Mouse (Mus musculus): ENCODE measurements around the gene Hspa12a.

The Hspa12a gene

GRCm38 (mm10) chr19:58822454-58823200, 120.8 kb downstream of the Hspa12a start:
- peak; percentile 77 for DNase-seq (ENCODE audit: low spot score)

DNA sequence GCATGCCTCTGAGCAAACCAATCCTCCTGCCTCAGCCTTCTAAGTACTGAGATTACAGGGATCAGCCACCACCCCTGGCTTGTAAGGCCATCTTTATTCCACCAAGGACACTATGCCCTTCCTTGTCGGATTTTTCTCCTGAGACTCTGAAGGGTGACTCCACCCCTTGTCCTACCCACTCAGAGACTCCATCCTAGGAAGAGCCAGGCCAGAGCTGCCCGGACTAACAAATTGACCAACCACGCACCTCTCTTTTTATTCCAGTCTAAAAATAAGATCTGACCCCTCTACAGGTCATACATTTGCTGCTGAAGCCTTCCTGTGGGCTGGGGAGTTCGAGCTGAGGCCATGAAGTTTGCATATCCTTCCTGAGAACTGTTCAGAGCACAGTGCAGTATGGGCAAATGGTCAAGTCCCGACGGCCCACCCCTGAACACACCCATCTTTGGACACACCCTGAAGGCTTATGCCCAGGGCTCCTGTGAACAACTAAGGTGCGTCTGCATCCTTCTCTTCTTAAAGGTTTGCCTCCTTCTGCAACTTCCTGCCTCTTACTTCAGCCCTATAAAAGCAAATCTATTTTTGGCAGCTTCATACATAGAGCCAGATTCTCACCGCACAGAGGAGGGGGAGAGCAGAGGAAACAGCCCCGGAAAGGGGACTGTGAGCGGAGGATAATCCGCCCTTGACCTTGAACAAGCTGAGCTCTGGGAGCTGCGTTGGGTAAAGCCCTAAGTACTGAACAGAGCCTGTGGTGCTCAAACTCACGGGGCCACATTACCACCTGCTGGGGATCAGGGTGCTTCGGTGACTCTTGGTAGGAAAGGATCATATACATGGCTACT, 124.7 kb downstream of the Hspa12a start:
- no peak for DNase-seq (ENCODE audit: low spot score)

DNA sequence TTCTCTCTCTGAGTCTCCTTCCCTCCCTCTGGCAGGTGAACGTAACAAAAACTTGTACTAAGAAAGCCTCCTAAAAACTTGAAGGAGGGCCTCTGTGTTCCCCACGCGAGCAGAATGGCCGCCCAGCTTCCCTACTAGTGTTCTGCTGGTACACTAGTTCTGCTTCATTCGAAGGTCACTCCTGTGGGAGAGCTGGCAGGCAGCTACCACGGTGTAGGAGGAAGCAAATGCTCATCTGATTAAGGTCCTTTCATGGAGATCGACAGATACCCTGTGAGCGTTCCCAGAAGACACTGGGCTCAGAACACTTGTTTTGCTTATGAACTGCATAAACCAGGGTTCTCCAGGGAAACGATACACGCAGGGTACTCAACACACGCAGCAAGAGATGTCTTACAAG, 126.1 kb downstream of the Hspa12a start:
- no peak for DNase-seq (ENCODE audit: low spot score)

DNA sequence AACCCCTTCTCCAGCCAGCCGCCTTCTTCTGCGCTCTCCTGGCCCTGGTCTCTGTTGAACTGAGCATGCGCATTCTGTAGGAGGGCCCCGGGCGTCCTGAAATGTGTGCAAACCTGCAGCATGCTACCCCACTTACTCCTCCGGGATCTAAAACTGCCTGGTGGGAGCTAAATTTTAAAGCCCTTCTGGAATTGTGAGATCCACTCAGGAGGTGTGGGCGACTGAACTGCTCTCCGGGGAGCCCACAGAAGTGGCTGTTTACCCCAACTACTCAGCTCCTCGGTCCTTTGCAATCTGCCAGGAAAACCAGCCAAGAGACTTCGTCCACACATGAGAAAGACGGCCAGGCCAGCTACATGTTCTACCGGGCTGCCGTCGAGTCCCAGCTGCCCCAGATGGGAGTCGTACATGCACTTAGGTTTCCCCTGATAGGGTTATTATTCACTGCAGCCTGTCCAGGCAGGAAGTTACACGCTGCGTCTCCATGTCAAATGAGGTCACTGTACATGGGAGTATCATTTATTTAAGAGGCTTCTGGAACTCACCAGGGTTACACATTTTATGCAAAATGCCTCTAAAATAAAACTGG, 126.9 kb downstream of the Hspa12a start:
- peak; percentile 55 for DNase-seq (ENCODE audit: low spot score)

DNA sequence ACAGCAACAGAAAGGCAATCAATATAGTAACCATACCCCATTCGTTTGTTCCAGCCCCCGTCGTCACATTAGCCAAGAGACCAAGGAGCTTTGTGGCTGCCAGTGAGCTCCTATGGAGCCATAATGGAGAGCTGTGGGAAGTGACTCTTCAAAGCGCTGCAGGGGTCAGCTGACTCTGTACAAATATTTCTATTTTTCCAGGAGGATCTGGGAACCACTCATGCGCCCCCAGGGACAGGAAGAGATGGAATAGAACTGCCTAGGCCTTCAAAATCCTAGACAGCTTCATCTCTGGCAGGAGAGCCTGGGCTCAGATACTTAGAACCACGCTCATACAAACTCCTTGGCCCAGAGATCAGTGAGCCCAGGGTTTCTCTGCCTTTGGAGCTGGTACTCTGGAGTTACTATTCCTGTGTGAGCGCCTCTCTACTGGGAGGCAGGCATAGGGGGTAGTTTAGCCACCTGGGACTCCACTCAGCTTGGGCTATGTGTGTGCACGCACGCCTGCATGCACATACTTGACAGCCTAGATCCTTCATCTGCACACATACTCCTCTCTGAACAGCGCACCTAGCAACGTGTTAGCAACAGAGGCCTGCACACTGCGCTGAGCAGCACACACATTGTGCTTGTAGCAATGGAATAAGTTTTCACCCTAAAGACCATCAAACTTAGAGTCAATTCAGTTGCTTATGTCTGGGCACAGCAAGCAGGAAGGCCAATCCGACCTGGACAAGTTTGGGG, 128.1 kb downstream of the Hspa12a start:
- no peak for DNase-seq (ENCODE audit: low spot score)

DNA sequence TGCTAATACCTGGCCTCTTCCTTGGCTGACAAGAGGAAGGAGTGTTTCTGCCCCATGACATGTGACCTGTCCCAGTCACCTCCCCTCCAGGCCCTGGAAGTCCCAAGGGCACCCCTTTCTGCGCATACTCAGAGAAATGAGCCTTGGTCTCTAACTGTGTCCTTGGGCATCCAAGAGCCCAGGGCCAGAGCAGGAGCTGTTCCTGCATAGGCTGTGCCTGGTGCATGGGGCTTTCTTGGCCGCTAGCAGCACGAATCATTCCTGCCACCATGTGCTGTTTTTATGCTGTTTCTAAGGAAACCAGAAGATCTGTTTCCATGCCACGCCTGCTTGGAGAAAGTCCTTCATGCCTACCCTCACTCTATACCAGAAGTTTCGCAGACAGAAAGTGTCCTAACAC, 132.9 kb downstream of the Hspa12a start:
- no peak for DNase-seq (ENCODE audit: low spot score)

GRCm38 (mm10) chr19:58808864-58809263, 134.6 kb downstream of the Hspa12a start:
- DNase-seq (ENCODE audit: low spot score) = no peak

DNA sequence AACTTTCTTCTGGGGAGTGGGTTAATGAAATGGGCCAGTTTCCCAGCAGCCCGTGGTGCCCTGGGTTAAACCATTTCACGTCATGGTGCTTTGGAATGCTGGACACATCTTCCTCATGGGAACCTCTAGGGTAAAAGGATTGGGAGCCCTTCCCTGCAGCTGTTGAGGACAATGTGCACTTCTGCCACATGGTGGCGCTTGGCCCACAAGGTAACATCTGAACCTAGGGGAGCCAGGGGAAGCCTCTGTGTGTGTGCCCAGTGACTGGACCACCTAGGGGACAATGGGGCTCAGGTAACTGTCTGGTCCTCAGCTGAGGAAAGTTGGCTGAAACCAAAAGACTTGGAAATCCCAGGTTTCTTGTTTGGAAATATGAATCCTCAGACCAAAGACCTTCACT, 137.1 kb downstream of the Hspa12a start:
- no peak for DNase-seq (ENCODE audit: low spot score)

DNA sequence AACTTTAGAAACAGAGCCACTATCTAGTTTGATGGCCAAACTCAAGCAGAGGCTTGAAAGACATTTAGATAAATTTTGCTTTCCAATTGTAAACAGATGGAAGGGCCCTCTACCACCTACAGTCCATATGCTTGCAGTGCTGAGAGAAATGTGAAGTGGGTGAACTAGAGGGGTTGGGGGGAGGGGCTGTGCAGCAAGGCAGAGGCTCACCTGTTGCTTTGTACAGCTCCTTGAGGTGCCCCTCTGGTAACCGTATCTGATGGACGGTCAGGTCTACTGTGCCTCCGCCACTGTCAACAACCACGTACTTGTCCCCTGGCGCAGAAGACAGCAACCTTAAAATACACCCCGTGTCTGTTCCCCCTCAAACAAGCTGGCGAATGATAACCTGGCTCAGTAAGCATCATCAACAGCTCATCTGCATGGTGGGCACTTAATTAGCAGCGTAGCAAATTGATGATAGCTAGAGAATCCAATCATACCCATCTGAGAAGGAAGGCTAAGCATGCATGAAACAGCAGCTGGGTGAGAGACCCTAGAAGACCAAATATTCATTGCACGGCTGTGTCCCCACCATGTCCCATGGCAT, 138.2 kb downstream of the Hspa12a start:
- DNase-seq (ENCODE audit: low spot score) = no peak

DNA sequence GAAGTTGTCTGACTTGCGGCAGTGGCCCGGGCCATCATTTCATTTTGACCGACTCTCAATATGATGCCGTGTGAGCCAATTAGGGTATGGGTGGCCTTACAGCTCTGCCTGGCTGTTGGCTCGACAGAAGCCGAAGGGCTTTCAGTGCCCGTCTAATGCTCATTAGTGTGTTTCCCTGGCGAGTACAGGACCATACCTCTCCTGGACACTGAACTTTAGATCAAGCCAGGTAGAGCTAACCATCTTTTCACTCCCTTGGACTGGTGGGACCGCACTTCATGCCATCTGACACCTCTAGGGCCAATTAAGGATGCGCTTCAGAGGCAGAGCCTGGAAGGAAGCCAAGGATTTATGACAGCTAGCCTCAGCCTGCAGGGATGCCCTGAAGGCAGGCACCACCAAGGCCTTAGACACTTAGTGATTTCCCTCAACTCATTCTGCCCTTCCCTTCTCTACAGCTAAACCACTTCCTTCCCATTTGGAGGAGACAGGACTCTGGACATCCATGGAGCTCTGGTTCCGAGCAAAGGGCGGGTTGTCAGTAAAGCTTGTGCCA, 148.3 kb downstream of the Hspa12a start:
- no peak for DNase-seq (ENCODE audit: low spot score)

GRCm38 (mm10) chr19:58794284-58794683, 149.2 kb downstream of the Hspa12a start, which contains the start of gene 1700019N19Rik:
Gene 1700019N19Rik (minus strand): TSS chr19:58794461.
- no peak for DNase-seq (ENCODE audit: low spot score)

DNA sequence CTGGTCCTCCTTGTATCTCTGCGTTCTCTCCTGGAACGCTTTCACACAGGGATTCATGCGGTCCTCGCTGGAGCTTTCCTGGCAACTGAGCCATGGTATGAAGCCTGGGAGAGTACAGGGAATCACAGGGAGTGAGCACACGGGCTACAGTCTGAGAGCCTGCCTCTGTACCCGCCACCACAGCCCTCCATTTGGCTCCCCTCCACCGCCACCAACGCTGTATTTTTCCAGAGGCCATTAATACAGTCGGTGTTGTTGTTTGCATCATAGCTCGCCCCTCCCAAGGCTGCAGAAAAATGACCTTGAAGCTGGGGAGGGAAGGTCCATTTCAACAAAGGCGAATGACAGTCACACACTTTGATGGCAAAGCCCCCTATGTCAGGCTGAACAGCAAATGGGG, 154.3 kb downstream of the Hspa12a start:
- no peak for DNase-seq (ENCODE audit: low spot score)

DNA sequence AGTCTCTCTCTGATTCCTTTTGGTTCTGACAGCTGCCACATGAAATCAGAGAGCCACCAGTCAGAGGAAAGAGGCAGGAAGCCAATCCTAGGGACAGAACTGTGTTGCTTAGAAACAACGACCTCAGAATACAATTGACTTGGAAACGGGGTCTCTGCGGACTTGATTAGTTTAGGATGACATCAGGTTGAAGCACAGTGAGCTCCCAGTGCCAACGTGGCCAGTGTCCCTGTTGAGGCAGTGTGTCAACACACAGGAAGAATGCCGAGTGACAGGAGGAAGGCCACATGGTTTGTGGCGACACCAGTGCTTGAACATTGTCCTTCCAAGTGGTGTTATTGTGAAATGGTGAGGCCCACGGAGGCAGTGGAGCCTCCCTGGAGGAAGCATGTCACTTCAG, 159.5 kb downstream of the Hspa12a start:
- no peak for DNase-seq (ENCODE audit: low spot score)

DNA sequence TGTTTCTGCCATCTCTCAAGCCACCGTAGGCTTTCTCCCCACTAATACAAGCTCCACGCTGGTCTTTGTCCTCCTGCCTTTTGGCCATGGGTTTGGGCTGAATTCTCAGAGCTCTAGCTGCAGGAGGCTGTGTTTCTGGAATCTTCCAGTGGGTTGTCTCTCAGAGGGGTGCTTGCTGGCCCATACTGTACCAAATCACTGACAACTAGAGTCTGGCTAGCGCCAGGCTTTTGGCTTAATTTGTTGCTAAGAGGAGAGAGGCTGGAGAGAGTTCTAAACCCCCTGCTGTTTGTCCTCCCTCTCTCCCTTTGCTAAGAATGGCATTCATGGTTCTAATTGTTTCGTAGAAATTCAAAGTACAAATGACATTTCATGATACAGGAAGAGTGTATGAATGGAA, 161.9 kb downstream of the Hspa12a start:
- no peak for DNase-seq (ENCODE audit: low spot score)

- DNase-seq (ENCODE audit: low spot score) = no peak
Measured at GRCm38 (mm10) chr19:58776461-58776860, 167.0 kb downstream of the Hspa12a start.

- DNase-seq (ENCODE audit: low spot score) = no peak
Measured at GRCm38 (mm10) chr19:58767329-58767728, 176.1 kb downstream of the Hspa12a start.

DNA sequence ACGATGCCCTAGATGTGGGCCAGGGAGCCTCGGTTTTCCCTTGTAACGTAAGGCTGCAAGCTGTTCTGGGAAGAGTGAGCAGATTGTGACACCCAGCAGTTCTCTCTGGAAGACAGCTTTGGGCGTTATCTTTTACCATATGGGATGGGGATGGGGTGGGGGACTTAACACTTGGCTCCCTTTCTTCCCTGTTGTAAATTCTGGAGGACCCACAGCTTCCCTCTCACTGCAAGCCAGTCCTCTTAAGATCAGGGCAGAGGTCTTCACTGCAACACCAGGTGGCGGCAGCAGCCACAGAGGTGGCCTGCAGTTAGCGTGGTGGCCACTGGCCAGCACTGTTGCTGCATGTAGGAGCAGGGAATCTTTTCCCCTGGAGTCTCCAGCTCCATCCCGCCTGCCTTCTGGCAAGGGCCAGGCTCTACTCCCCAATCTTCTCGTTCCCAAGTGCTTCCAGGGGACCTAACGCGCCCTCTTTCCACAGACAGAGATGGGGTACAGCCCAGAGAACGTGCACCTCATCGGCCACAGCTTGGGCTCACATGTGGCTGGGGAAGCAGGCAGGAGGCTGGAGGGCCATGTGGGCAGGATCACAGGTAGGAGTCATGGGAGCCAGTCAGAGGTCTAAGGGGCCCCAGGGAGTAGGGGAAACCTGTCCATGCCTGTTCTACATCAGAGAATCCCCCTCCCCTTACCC, 180.5 kb downstream of the Hspa12a start:
- DNase-seq (ENCODE audit: low spot score) = peak; percentile 46

DNA sequence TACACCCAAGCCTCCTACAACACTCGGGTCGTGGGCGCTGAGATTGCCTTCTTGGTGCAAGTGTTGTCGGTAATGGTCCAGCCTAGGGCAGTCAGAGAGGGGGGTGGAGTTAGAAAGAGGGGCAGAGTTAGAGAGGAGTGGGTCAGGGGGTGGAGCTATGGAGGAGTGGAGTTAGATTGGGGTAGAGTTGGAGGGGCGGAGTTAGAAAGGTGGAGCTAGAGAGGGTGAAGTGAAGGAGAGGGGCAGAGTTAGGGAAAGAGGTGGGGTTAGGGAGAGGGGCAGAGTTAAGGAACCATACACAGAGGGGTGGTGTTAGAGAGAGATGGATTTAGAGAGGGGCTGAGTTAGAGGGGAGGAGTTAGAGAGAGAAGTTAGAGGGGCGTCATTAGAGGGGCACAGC, 181.1 kb downstream of the Hspa12a start:
- DNase-seq (ENCODE audit: low spot score) = no peak

GRCm38 (mm10) chr19:58759423-58759822, 184.0 kb downstream of the Hspa12a start, which contains the start of gene Pnliprp2:
Gene Pnliprp2 (plus strand): TSS chr19:58759719.
- no peak for DNase-seq (ENCODE audit: low spot score)

DNA sequence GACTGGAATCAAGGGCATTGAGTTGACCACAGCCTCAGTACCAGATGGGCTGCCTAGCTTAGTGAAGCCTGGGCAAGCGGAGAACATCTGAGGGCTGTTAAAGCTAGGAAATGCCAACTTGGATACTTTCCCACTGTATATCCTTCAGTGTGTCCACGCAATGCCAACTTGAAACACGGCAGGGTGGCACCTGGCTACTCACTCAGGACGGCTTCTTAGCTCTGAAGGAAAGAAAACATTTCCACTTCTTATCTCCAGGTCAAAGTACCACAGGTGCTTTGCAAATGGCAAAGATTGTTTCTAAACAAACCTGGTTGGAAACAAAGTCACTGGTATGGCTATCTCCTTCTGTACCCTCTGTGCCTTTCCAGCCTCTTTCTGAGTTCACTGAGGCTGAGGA, 184.6 kb downstream of the Hspa12a start:
- DNase-seq (ENCODE audit: low spot score) = no peak

DNA sequence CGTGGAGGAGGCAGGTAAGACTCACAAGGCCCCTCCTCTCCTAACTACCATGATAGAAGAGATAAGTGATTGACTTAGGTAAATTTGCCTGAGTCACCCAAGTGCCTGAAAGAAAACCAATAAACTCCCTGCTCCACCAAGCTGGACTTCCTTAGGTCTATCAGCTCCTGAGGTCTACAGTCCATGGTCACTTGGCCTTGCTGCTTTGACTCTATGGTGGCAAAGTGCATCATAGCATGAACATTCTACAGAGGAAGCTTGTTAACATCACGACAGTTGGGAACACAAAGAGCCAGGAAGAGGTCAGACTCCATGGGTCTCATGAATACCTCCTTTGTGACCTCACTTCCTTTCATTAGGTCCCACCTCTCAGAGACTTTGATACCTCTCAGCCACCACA, 191.9 kb downstream of the Hspa12a start:
- DNase-seq (ENCODE audit: low spot score) = no peak
